Mouse (Mus musculus): ENCODE data around the gene Ahcy. TPM values are rescaled to one million over a fixed set of nuclear protein-coding genes. Genes with fewer than 3 reads are reported as not detected.
"Not testable (repeated sequence)": the region's sequence is repeated elsewhere in the genome, so short reads cannot be mapped to it uniquely, and the experiment has no call there.

Gene Ahcy
- polyA plus RNA-seq (2014; fragmentation: Nextera tagmentation; extraction: Ambion mirVana) = 74.7 and 85.6 TPM in 2 replicates

DNA sequence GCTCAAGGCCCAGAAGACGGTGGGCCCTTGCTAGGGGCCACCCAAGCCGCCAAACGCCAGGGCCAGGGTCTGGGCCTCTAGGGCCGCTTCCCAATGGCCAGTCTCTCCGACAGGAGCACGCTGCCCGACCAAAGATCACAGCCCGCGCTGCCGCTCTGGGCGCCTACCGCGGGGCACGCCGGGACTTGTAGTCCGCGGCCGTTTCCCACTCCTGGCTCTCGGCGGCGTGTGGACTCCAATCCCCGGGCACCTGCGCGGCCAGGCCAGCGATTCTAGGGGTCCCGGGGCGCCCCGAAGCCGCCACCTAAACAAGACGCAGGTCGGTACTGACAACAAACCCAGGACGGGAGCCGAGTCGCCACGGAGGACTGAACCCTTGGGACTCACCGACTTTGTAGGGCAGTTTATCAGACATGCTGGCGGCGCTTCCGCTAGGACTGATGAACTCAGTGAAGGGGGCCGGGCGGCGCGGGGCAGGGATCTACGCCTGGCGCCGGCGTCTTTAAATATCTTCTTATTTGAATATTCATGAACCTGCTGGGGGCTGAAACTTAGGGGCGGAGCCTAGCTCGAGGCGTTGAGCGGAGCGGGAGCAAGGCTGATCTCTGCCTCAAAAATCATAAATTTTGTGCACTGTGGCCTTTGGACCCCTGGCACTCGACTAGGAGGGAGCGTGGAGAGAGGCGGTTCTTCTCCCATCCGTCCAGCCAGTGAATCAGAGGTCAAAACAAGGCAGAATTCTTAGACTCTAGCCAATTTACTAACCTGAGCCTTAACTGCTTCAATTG lies at the start of gene Ahcy:
TSS of gene Ahcy (minus strand) at position 520 of the 788 bp plus-strand sequence.
- 0 out of 2 replicates have a peak, but pooled peaks have one; percentile 5 for TF ChIP-seq CTCF (IDR thresholded peaks at IDR 0.05; ENCODE audit: low read depth)
- Histone ChIP-seq H3K4me3 (ENCODE audit: low read depth, low read length) (peak within 1 kb of the TSS; percentile 58), H3K27ac (ENCODE audit: low read depth) (peak within 1 kb of the TSS; percentile 64), H3K9ac (peak within 1 kb of the TSS; percentile 69), H3K36me3 (ENCODE audit: insufficient read depth) (peaks cover 7% of the 10 kb centered on the region; the same call in 1 of the 2 replicates), H3K27me3 (ENCODE audit: insufficient read depth, low read length) (no peaks in the 10 kb centered on the region), H3K9me3 (ENCODE audit: low read depth, low read length) (no peaks in the 10 kb centered on the region), H3K4me1 (ENCODE audit: insufficient read depth) (peaks cover 10% of the 10 kb centered on the region), H3K4me2 (peak within 1 kb of the TSS; percentile 71)
- ATAC-seq (ENCODE audit: insufficient read depth) = peak; percentile 96
- DNase-seq = peak; percentile 96
- under 1% methylated on average over 56 of the region's 56 CpGs for WGBS

DNA sequence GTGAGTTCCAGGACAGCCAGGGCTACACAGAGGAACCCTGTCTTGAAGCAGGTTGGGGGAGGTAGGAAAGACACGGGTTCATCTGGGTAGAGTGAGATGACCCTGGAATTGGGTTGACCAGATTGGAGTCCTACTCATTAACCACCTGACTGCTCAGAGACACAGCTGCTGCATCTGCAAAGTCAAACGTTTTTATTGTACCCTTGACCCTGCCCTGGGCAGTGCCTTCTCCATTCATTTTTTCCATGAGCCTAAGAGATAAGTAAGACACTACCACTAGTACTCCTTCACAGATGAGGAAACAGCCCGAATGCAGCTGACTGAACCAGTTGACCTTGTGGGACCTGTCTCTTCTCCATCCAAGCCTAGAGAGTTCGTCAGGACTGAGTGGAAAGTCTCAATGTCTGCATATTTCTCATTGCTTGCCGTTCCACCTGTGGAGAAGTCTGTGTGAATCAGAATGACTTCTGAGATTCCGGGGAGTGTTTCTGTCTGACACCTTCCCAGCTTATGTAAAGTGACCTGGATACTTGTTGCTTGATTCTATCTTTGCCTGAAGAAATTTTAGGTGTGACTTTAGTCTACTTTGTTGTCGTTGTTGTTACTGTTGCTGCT lies 41.0 kb upstream of the Ahcy start:
- H3K4me1 ChIP-seq (ENCODE audit: insufficient read depth) = no peaks in the 10 kb centered on the region
- no peaks in the 10 kb centered on the region for H3K27me3 ChIP-seq (ENCODE audit: insufficient read depth, low read length)
- WGBS = 60% methylated on average over 7 of the region's 7 CpGs
- no peak for DNase-seq
- no peak overlapping the region for H3K9ac ChIP-seq
- H3K9me3 ChIP-seq (ENCODE audit: low read depth, low read length) = no peaks in the 10 kb centered on the region
- TF ChIP-seq CTCF (IDR thresholded peaks at IDR 0.05; ENCODE audit: low read depth) = no peak
- no peak overlapping the region for H3K4me3 ChIP-seq (ENCODE audit: low read depth, low read length)
- no peak for ATAC-seq (ENCODE audit: insufficient read depth)
- no peak overlapping the region for H3K27ac ChIP-seq (ENCODE audit: low read depth)
- H3K36me3 ChIP-seq (ENCODE audit: insufficient read depth) = no peaks in the 10 kb centered on the region
- no peak overlapping the region for H3K4me2 ChIP-seq

DNA sequence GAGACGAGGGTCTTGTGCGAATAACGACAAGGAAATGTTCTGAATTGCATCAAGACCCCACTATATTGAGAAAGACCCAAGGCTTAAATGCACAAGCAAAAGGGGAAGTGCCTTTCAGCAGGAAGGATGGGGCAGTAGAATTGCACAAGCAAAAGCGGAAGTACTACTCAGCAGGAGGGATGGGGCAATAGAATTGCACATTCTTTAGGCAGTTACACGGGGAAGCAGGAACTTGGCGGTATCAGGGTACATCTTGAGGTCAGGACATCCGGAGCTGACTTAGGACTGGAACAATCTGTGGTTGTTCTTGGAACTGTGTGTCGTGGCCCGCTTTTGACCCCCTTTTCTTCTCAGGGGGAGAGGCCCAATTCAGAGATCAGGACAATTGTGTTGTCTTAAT lies 33.0 kb upstream of the Ahcy start:
- not testable (repeated sequence) for H3K27ac ChIP-seq (ENCODE audit: low read depth); H3K9me3 ChIP-seq (ENCODE audit: low read depth, low read length); ATAC-seq (ENCODE audit: insufficient read depth); DNase-seq; H3K4me1 ChIP-seq (ENCODE audit: insufficient read depth); H3K27me3 ChIP-seq (ENCODE audit: insufficient read depth, low read length); H3K4me3 ChIP-seq (ENCODE audit: low read depth, low read length); H3K4me2 ChIP-seq; H3K9ac ChIP-seq; H3K36me3 ChIP-seq (ENCODE audit: insufficient read depth)
- 78% methylated on average over 9 of the region's 9 CpGs for WGBS

DNA sequence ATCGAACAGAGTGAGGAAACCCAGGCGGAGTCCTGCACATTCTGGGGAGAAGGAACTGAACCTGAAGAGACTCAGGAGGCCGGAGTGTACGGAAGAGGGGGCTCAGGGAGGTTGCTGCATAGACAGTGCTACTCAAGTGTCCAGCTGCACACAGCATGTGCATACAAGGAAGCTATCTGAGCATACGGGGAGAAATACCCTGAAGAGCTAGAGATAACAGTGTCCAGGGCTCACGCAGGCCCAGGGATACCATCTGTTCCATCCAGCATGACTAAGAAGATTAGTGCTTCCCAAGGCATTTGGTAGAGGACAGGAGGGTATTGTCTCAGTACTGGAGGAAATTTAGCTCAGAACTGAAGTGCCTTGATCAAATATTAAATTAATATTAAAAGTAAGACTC lies 29.3 kb upstream of the Ahcy start:
- no peak for ATAC-seq (ENCODE audit: insufficient read depth)
- no peak for DNase-seq
- 80% methylated on average over 6 of the region's 6 CpGs for WGBS
- H3K9ac ChIP-seq = no peak overlapping the region
- no peak overlapping the region for H3K4me2 ChIP-seq
- TF ChIP-seq CTCF (IDR thresholded peaks at IDR 0.05; ENCODE audit: low read depth) = no peak
- H3K9me3 ChIP-seq (ENCODE audit: low read depth, low read length) = no peaks in the 10 kb centered on the region
- no peaks in the 10 kb centered on the region for H3K27me3 ChIP-seq (ENCODE audit: insufficient read depth, low read length)
- no peaks in the 10 kb centered on the region for H3K4me1 ChIP-seq (ENCODE audit: insufficient read depth)
- H3K4me3 ChIP-seq (ENCODE audit: low read depth, low read length) = no peak overlapping the region
- no peaks in the 10 kb centered on the region for H3K36me3 ChIP-seq (ENCODE audit: insufficient read depth)
- H3K27ac ChIP-seq (ENCODE audit: low read depth) = no peak overlapping the region

DNA sequence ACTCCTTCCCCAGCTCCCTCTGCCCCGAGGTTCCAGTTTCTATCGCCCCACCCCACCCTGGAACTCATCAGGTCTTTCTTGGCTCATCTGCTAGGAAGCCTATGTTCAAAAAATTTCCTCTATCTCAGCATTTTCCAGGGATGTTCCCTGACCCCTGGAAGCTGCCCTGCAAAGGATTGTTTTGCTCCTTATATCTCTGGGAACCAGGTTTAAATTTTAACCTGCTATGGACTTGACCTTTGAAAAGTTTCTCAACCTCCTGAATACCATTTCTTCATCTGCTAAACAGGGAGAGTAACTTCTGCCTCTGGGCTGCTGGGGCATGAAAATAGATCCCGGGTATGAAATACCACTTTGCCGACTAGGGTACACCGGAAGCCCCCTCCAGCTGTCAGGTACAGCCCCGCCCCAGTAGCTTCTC lies 27.5 kb upstream of the Ahcy start:
- Histone ChIP-seq H3K4me3 (ENCODE audit: low read depth, low read length) (no peak overlapping the region), H3K27me3 (ENCODE audit: insufficient read depth, low read length) (no peaks in the 10 kb centered on the region), H3K36me3 (ENCODE audit: insufficient read depth) (no peaks in the 10 kb centered on the region), H3K27ac (ENCODE audit: low read depth) (no peak overlapping the region), H3K4me1 (ENCODE audit: insufficient read depth) (no peaks in the 10 kb centered on the region), H3K9ac (no peak overlapping the region), H3K4me2 (no peak overlapping the region), H3K9me3 (ENCODE audit: low read depth, low read length) (no peaks in the 10 kb centered on the region)
- 48% methylated on average over 6 of the region's 6 CpGs for WGBS
- DNase-seq = no peak
- no peak for TF ChIP-seq CTCF (IDR thresholded peaks at IDR 0.05; ENCODE audit: low read depth)
- no peak for ATAC-seq (ENCODE audit: insufficient read depth)

GRCm38 (mm10) chr2:155100796-155101259 lies 26.5 kb upstream of the Ahcy start:
- DNase-seq (no peak), ATAC-seq (ENCODE audit: insufficient read depth) (no peak)
- Histone ChIP-seq H3K27ac (ENCODE audit: low read depth) (no peak overlapping the region), H3K36me3 (ENCODE audit: insufficient read depth) (no peaks in the 10 kb centered on the region), H3K4me2 (no peak overlapping the region), H3K27me3 (ENCODE audit: insufficient read depth, low read length) (no peaks in the 10 kb centered on the region), H3K9me3 (ENCODE audit: low read depth, low read length) (no peaks in the 10 kb centered on the region), H3K4me1 (ENCODE audit: insufficient read depth) (no peaks in the 10 kb centered on the region), H3K4me3 (ENCODE audit: low read depth, low read length) (no peak overlapping the region), H3K9ac (no peak overlapping the region)
- TF ChIP-seq CTCF (IDR thresholded peaks at IDR 0.05; ENCODE audit: low read depth) = no peak
- WGBS = 67% methylated on average over 3 of the region's 3 CpGs

All from lung, embryonic 14.5 days (tissue).